Mouse (Mus musculus) stomach, postnatal 0 days (tissue): Measurements from ENCODE around the gene Btbd8.

Source experiments
- CTCF ChIP-seq: IDR thresholded peaks from 2 replicates; pipeline ENCODE4 v1.5.1; 2016; ENCODE audit warnings: antibody characterized with exemption, low read depth, mild to moderate bottlenecking, moderate library complexity
- EP300 ChIP-seq: optimal IDR thresholded peaks from 2 replicates; pipeline ENCODE3; 2016; ENCODE audit warnings: antibody characterized with exemption

DNA sequence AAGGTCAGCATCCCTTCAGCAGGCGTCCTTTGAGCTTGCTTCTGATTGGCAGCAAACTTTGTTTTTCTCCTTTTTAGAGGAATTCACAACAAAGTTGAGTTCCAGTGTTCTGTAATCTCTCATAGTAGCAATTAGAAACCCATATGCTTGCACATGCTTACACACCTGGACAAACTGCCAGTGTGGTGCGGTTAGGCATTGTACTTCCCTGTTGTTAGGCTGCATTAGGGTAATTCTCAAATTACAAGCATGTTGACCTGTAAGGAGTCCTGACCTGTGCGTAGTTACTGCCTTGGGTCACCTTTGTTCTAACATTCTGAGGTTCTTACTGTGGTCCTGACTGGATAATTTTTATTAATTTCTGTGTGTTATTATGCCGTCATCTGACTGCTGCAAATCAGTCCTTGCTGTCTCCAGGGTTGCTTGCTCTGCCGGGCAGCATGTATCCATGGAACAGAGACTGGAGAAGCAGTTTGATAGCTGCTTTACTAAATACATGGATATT lies 61.1 kb downstream of the Btbd8 start:
- TF ChIP-seq CTCF (no peak), EP300 (no peak)
